Mouse (Mus musculus): ENCODE measurements around the gene Eif2b5. TPM values are rescaled to one million over a fixed set of nuclear protein-coding genes. Genes with fewer than 3 reads are reported as not detected.
"Not testable (repeated sequence)": the region's sequence is repeated elsewhere in the genome, so short reads cannot be mapped to it uniquely, and the experiment has no call there.

Gene Eif2b5
- total RNA-seq, 2 experiments from 2014 or later: 48.9 to 50.4 TPM

- TF ChIP-seq CTCF (conservative IDR thresholded peaks at IDR 0.05): no peak
- H3K27ac ChIP-seq: no peak overlapping the region
- H3K4me3 ChIP-seq: no peak overlapping the region
- no peak for DNase-seq (ENCODE audit: low spot score in 2 of 2)
Observed at GRCm38 (mm10) chr16:20478504-20478903, 20.1 kb upstream of the Eif2b5 start.

GRCm38 (mm10) chr16:20479026-20479760, 19.4 kb upstream of the Eif2b5 start:
- DNase-seq (ENCODE audit: low spot score in 2 of 2); H3K27ac ChIP-seq; H3K4me3 ChIP-seq: not testable (repeated sequence)

GRCm38 (mm10) chr16:20480115-20480514, 18.5 kb upstream of the Eif2b5 start:
- peak; percentile 77 for TF ChIP-seq CTCF (conservative IDR thresholded peaks at IDR 0.05)
- peak in 1 of 2 experiments; percentile 21 for DNase-seq (ENCODE audit: low spot score in 2 of 2)
- no peak overlapping the region for H3K4me3 ChIP-seq
- no peak overlapping the region for H3K27ac ChIP-seq

- no peak for TF ChIP-seq CTCF (conservative IDR thresholded peaks at IDR 0.05)
- DNase-seq (ENCODE audit: low spot score in 2 of 2): no peak
- Histone ChIP-seq H3K4me3 (no peak overlapping the region), H3K27ac (no peak overlapping the region)
Observed at GRCm38 (mm10) chr16:20481746-20482145, 16.9 kb upstream of the Eif2b5 start.

GRCm38 (mm10) chr16:20483716-20484115, 14.9 kb upstream of the Eif2b5 start:
- H3K27ac ChIP-seq; DNase-seq (ENCODE audit: low spot score in 2 of 2); H3K4me3 ChIP-seq: not testable (repeated sequence)

GRCm38 (mm10) chr16:20485061-20485460, 13.6 kb upstream of the Eif2b5 start:
- H3K4me3 ChIP-seq: no peak overlapping the region
- no peak overlapping the region for H3K27ac ChIP-seq
- no peak for DNase-seq (ENCODE audit: low spot score in 2 of 2)
- TF ChIP-seq CTCF (conservative IDR thresholded peaks at IDR 0.05): no peak

- DNase-seq (ENCODE audit: low spot score in 2 of 2): no peak
- H3K27ac ChIP-seq: no peak overlapping the region
- TF ChIP-seq CTCF (conservative IDR thresholded peaks at IDR 0.05): no peak
- no peak overlapping the region for H3K4me3 ChIP-seq
Observed at GRCm38 (mm10) chr16:20486048-20486447, 12.6 kb upstream of the Eif2b5 start.

- no peak for DNase-seq (ENCODE audit: low spot score in 2 of 2)
- Histone ChIP-seq H3K4me3 (no peak overlapping the region), H3K27ac (no peak overlapping the region)
- no peak for TF ChIP-seq CTCF (conservative IDR thresholded peaks at IDR 0.05)
Observed at GRCm38 (mm10) chr16:20488151-20488550, 10.5 kb upstream of the Eif2b5 start.

- DNase-seq (ENCODE audit: low spot score in 2 of 2); H3K27ac ChIP-seq; H3K4me3 ChIP-seq: not testable (repeated sequence)
Observed at GRCm38 (mm10) chr16:20488751-20489150, 9.9 kb upstream of the Eif2b5 start.

GRCm38 (mm10) chr16:20489233-20489632, 9.4 kb upstream of the Eif2b5 start:
- TF ChIP-seq CTCF (conservative IDR thresholded peaks at IDR 0.05): no peak
- H3K27ac ChIP-seq: no peak overlapping the region
- no peak overlapping the region for H3K4me3 ChIP-seq
- DNase-seq (ENCODE audit: low spot score in 2 of 2): no peak

GRCm38 (mm10) chr16:20490581-20490980, 8.0 kb upstream of the Eif2b5 start:
- peak; percentile 21; the same call in 1 of the 2 replicates for TF ChIP-seq CTCF (conservative IDR thresholded peaks at IDR 0.05)
- no peak for DNase-seq (ENCODE audit: low spot score in 2 of 2)
- no peak overlapping the region for H3K27ac ChIP-seq
- no peak overlapping the region for H3K4me3 ChIP-seq

- no peak overlapping the region for H3K27ac ChIP-seq
- no peak overlapping the region for H3K4me3 ChIP-seq
- no peak for TF ChIP-seq CTCF (conservative IDR thresholded peaks at IDR 0.05)
- no peak for DNase-seq (ENCODE audit: low spot score in 2 of 2)
Observed at GRCm38 (mm10) chr16:20491301-20491700, 7.3 kb upstream of the Eif2b5 start.

GRCm38 (mm10) chr16:20493452-20493851, 5.2 kb upstream of the Eif2b5 start:
- TF ChIP-seq CTCF (conservative IDR thresholded peaks at IDR 0.05): no peak
- no peak overlapping the region for H3K27ac ChIP-seq
- DNase-seq (ENCODE audit: low spot score in 2 of 2): no peak
- H3K4me3 ChIP-seq: no peak overlapping the region
